Mouse (Mus musculus): ENCODE data around the gene Tiam2. TPM values are rescaled to one million over a fixed set of nuclear protein-coding genes. Genes with fewer than 3 reads are reported as not detected.

Gene Tiam2
- polyA plus RNA-seq, 1 experiment = 1.1 TPM

- Histone ChIP-seq H3K27ac (replicated peaks; ENCODE audit: low read depth, low read length) (no peak overlapping the region), H3K4me3 (ENCODE audit: insufficient read depth, low read depth, low read length) (no peak overlapping the region)
Measured at GRCm38 (mm10) chr17:3436841-3437515, 110.6 kb downstream of the Tiam2 start.

GRCm38 (mm10) chr17:3442526-3443401 is 116.4 kb downstream of the Tiam2 start:
- H3K27ac ChIP-seq (replicated peaks; ENCODE audit: low read depth, low read length) = no peak overlapping the region
- no peak overlapping the region for H3K4me3 ChIP-seq (ENCODE audit: insufficient read depth, low read depth, low read length)
- peaks cover 3% of the 10 kb centered on the region; the same call in 1 of the 2 replicates for H3K4me1 ChIP-seq (ENCODE audit: control insufficient read depth, insufficient read depth, insufficient read length, low read length)

More at GRCm38 (mm10) chr17:3436841-3437515, 110.6 kb downstream of the Tiam2 start:
- H3K4me1 ChIP-seq (ENCODE audit: control insufficient read depth, insufficient read depth, insufficient read length, low read length) = no peaks in the 10 kb centered on the region

GRCm38 (mm10) chr17:3446191-3446950 is 120.0 kb downstream of the Tiam2 start:
- Histone ChIP-seq H3K27ac (replicated peaks; ENCODE audit: low read depth, low read length) (no peak overlapping the region), H3K4me3 (ENCODE audit: insufficient read depth, low read depth, low read length) (no peak overlapping the region), H3K4me1 (ENCODE audit: control insufficient read depth, insufficient read depth, insufficient read length, low read length) (peaks cover 3% of the 10 kb centered on the region; the same call in 1 of the 2 replicates)

- H3K27ac ChIP-seq (replicated peaks; ENCODE audit: low read depth, low read length) = no peak overlapping the region
- H3K4me3 ChIP-seq (ENCODE audit: insufficient read depth, low read depth, low read length) = no peak overlapping the region
- H3K4me1 ChIP-seq (ENCODE audit: control insufficient read depth, insufficient read depth, insufficient read length, low read length) = peaks cover 3% of the 10 kb centered on the region; the same call in 1 of the 2 replicates
Measured at GRCm38 (mm10) chr17:3448725-3449124, 122.4 kb downstream of the Tiam2 start.

GRCm38 (mm10) chr17:3451077-3451476 is 124.7 kb downstream of the Tiam2 start:
- no peak overlapping the region for H3K4me3 ChIP-seq (ENCODE audit: insufficient read depth, low read depth, low read length)
- H3K4me1 ChIP-seq (ENCODE audit: control insufficient read depth, insufficient read depth, insufficient read length, low read length) = peaks cover 2% of the 10 kb centered on the region; the same call in 1 of the 2 replicates
- no peak overlapping the region for H3K27ac ChIP-seq (replicated peaks; ENCODE audit: low read depth, low read length)

- Histone ChIP-seq H3K4me1 (ENCODE audit: control insufficient read depth, insufficient read depth, insufficient read length, low read length) (no peaks in the 10 kb centered on the region), H3K4me3 (ENCODE audit: insufficient read depth, low read depth, low read length) (no peak overlapping the region), H3K27ac (replicated peaks; ENCODE audit: low read depth, low read length) (no peak overlapping the region)
Measured at GRCm38 (mm10) chr17:3452571-3453311, 126.4 kb downstream of the Tiam2 start.

GRCm38 (mm10) chr17:3453946-3454345 is 127.6 kb downstream of the Tiam2 start:
- H3K4me3 ChIP-seq (ENCODE audit: insufficient read depth, low read depth, low read length) = no peak overlapping the region
- no peaks in the 10 kb centered on the region for H3K4me1 ChIP-seq (ENCODE audit: control insufficient read depth, insufficient read depth, insufficient read length, low read length)
- no peak overlapping the region for H3K27ac ChIP-seq (replicated peaks; ENCODE audit: low read depth, low read length)

- H3K4me1 ChIP-seq (ENCODE audit: control insufficient read depth, insufficient read depth, insufficient read length, low read length) = no peaks in the 10 kb centered on the region
- H3K27ac ChIP-seq (replicated peaks; ENCODE audit: low read depth, low read length) = no peak overlapping the region
- H3K4me3 ChIP-seq (ENCODE audit: insufficient read depth, low read depth, low read length) = no peak overlapping the region
Measured at GRCm38 (mm10) chr17:3454850-3455249, 128.5 kb downstream of the Tiam2 start.

- H3K4me3 ChIP-seq (ENCODE audit: insufficient read depth, low read depth, low read length) = no peak overlapping the region
- H3K27ac ChIP-seq (replicated peaks; ENCODE audit: low read depth, low read length) = no peak overlapping the region
- peaks cover 4% of the 10 kb centered on the region; the same call in 1 of the 2 replicates for H3K4me1 ChIP-seq (ENCODE audit: control insufficient read depth, insufficient read depth, insufficient read length, low read length)
Measured at GRCm38 (mm10) chr17:3457914-3458681, 131.7 kb downstream of the Tiam2 start.

- Histone ChIP-seq H3K4me1 (ENCODE audit: control insufficient read depth, insufficient read depth, insufficient read length, low read length) (peaks cover 4% of the 10 kb centered on the region), H3K4me3 (ENCODE audit: insufficient read depth, low read depth, low read length) (no peak overlapping the region), H3K27ac (replicated peaks; ENCODE audit: low read depth, low read length) (no peak overlapping the region)
Measured at GRCm38 (mm10) chr17:3465861-3466260, 139.5 kb downstream of the Tiam2 start.

GRCm38 (mm10) chr17:3466681-3467080 is 140.3 kb downstream of the Tiam2 start:
- H3K27ac ChIP-seq (replicated peaks; ENCODE audit: low read depth, low read length) = no peak overlapping the region
- no peak overlapping the region for H3K4me3 ChIP-seq (ENCODE audit: insufficient read depth, low read depth, low read length)
- H3K4me1 ChIP-seq (ENCODE audit: control insufficient read depth, insufficient read depth, insufficient read length, low read length) = peaks cover 4% of the 10 kb centered on the region

GRCm38 (mm10) chr17:3467636-3468324 is 141.4 kb downstream of the Tiam2 start:
- H3K4me3 ChIP-seq (ENCODE audit: insufficient read depth, low read depth, low read length) = no peak overlapping the region
- no peaks in the 10 kb centered on the region; the same call in 1 of the 2 replicates for H3K4me1 ChIP-seq (ENCODE audit: control insufficient read depth, insufficient read depth, insufficient read length, low read length)
- H3K27ac ChIP-seq (replicated peaks; ENCODE audit: low read depth, low read length) = no peak overlapping the region

- no peak overlapping the region for H3K4me3 ChIP-seq (ENCODE audit: insufficient read depth, low read depth, low read length)
Measured at GRCm38 (mm10) chr17:3472018-3472417, 145.6 kb downstream of the Tiam2 start.

More at GRCm38 (mm10) chr17:3472018-3472417, 145.6 kb downstream of the Tiam2 start:
- Histone ChIP-seq H3K27ac (replicated peaks; ENCODE audit: low read depth, low read length) (no peak overlapping the region), H3K4me1 (ENCODE audit: control insufficient read depth, insufficient read depth, insufficient read length, low read length) (no peaks in the 10 kb centered on the region)

Data from brown adipose tissue, adult 24 weeks (tissue).